Mouse (Mus musculus) kidney, embryonic 16.5 days (tissue): ENCODE data around the gene Ifnar1. TPM values are rescaled to one million over a fixed set of nuclear protein-coding genes. Genes with fewer than 3 reads are reported as not detected.

ENCODE experiments used
- ATAC-seq: fragments of 200-750 bp; cut with Nextera tagmentation; 2 replicates; pipeline ENCODE4 v1.8.0; 2017; ENCODE audit warnings: moderate TSS enrichment; ENCODE audit not compliant: low FRiP score, low TSS enrichment
- H3K27ac ChIP-seq: fragments of 300-500 bp; sonication (generic); 2 replicates; pipeline ENCODE4 v1.5.1; 2014; ENCODE audit warnings: low read length
- H3K27me3 ChIP-seq: fragments of 300-500 bp; sonication (generic); 2 replicates; pipeline ENCODE4 v1.6.1; 2014; ENCODE audit warnings: low read length, control low read depth, mixed read lengths; ENCODE audit not compliant: insufficient read depth
- H3K36me3 ChIP-seq: fragments of 300-500 bp; sonication (generic); 2 replicates; pipeline ENCODE4 v1.6.1; 2014; ENCODE audit warnings: low read length, control low read depth, mixed read lengths; ENCODE audit not compliant: insufficient read depth
- H3K4me1 ChIP-seq: fragments of 300-500 bp; sonication (generic); 2 replicates; pipeline ENCODE4 v1.6.1; 2014; ENCODE audit warnings: low read length, control low read depth, mixed read lengths; ENCODE audit not compliant: insufficient read depth
- H3K4me2 ChIP-seq: fragments of 300-500 bp; sonication (generic); replicated peaks from 2 replicates; pipeline ENCODE4 v1.6.1; 2014; ENCODE audit warnings: low read depth, low read length
- H3K4me3 ChIP-seq: fragments of 300-500 bp; sonication (generic); 2 replicates; pipeline ENCODE4 v1.5.1; 2014; ENCODE audit warnings: mild to moderate bottlenecking, low read length
- H3K9ac ChIP-seq: fragments of 300-500 bp; sonication (generic); replicated peaks from 2 replicates; pipeline ENCODE4 v1.6.1; 2014; ENCODE audit warnings: low read length
- H3K9me3 ChIP-seq: fragments of 300-500 bp; sonication (generic); 2 replicates; pipeline ENCODE4 v1.6.1; 2016; ENCODE audit warnings: low read length, control low read depth
- WGBS: fragments of 180-500 bp; shearing (Covaris S2); extraction: QIAGEN DNeasy Blood & Tissue Kit; methylation state at CpG from one replicate; pipeline ENCODE4 v1.1.7; 2014; 5-methylcytosine and 5-hydroxymethylcytosine counted together
- polyA plus RNA-seq: library from polyadenylated mRNA; unstranded; fragments of >200 nt; fragmentation: Nextera tagmentation; extraction: Ambion mirVana; gene quantifications from 2 replicates; pipeline ENCODE4 v1.2.1, GENCODE M21; 2015

Gene Ifnar1
- polyA plus RNA-seq, 1 experiment from 2014 or later: 67.3 TPM

GRCm38 (mm10) chr16:91495501-91495900 lies 10.5 kb downstream of the Ifnar1 start:
- Histone ChIP-seq H3K4me1 (no peaks in the 10 kb centered on the region), H3K36me3 (peaks cover 70% of the 10 kb centered on the region), H3K9ac (no peak overlapping the region), H3K9me3 (no peaks in the 10 kb centered on the region), H3K4me3 (no peak overlapping the region), H3K27ac (no peak overlapping the region), H3K4me2 (no peak overlapping the region), H3K27me3 (no peaks in the 10 kb centered on the region)
- 94% methylated on average over 4 of the region's 4 CpGs for WGBS
- no peak for ATAC-seq

GRCm38 (mm10) chr16:91496206-91496605 lies 11.2 kb downstream of the Ifnar1 start:
- ATAC-seq: no peak
- Histone ChIP-seq H3K4me3 (no peak overlapping the region), H3K36me3 (peaks cover 72% of the 10 kb centered on the region), H3K9me3 (no peaks in the 10 kb centered on the region), H3K27ac (no peak overlapping the region), H3K4me1 (no peaks in the 10 kb centered on the region), H3K4me2 (no peak overlapping the region), H3K27me3 (no peaks in the 10 kb centered on the region), H3K9ac (no peak overlapping the region)
- WGBS: 95% methylated on average over 17 of the region's 17 CpGs

- H3K9me3 ChIP-seq: no peaks in the 10 kb centered on the region
- H3K9ac ChIP-seq: no peak overlapping the region
- H3K4me2 ChIP-seq: no peak overlapping the region
- no peaks in the 10 kb centered on the region for H3K4me1 ChIP-seq
- WGBS: 86% methylated on average over 3 of the region's 3 CpGs
- peaks cover 72% of the 10 kb centered on the region for H3K36me3 ChIP-seq
- H3K27ac ChIP-seq: no peak overlapping the region
- no peak for ATAC-seq
- H3K27me3 ChIP-seq: no peaks in the 10 kb centered on the region
- H3K4me3 ChIP-seq: no peak overlapping the region
Observed at GRCm38 (mm10) chr16:91496766-91497165, 11.7 kb downstream of the Ifnar1 start.

- Histone ChIP-seq H3K4me2 (no peak overlapping the region), H3K9ac (no peak overlapping the region), H3K27me3 (no peaks in the 10 kb centered on the region), H3K27ac (no peak overlapping the region), H3K36me3 (peaks cover 67% of the 10 kb centered on the region), H3K4me1 (no peaks in the 10 kb centered on the region), H3K4me3 (no peak overlapping the region), H3K9me3 (no peaks in the 10 kb centered on the region)
- ATAC-seq: no peak
- 82% methylated on average over 7 of the region's 7 CpGs for WGBS
Observed at GRCm38 (mm10) chr16:91498041-91498440, 13.0 kb downstream of the Ifnar1 start.

- no peak overlapping the region for H3K4me3 ChIP-seq
- ATAC-seq: no peak
- no peaks in the 10 kb centered on the region for H3K27me3 ChIP-seq
- whole genome bisulfite sequencing: 91% methylated on average over 7 of the region's 7 CpGs
- no peak overlapping the region for H3K4me2 ChIP-seq
- H3K9me3 ChIP-seq: no peaks in the 10 kb centered on the region
- H3K9ac ChIP-seq: no peak overlapping the region
- H3K27ac ChIP-seq: no peak overlapping the region
- H3K4me1 ChIP-seq: no peaks in the 10 kb centered on the region
- H3K36me3 ChIP-seq: peaks cover 60% of the 10 kb centered on the region
Observed at GRCm38 (mm10) chr16:91504701-91505100, 19.7 kb downstream of the Ifnar1 start.

GRCm38 (mm10) chr16:91505116-91505601 lies 20.1 kb downstream of the Ifnar1 start:
- no peaks in the 10 kb centered on the region for H3K9me3 ChIP-seq
- no peaks in the 10 kb centered on the region for H3K4me1 ChIP-seq
- H3K36me3 ChIP-seq: peaks cover 57% of the 10 kb centered on the region
- no peak overlapping the region for H3K27ac ChIP-seq
- H3K27me3 ChIP-seq: no peaks in the 10 kb centered on the region
- no peak overlapping the region for H3K4me3 ChIP-seq
- 92% methylated on average over 15 of the region's 15 CpGs for whole genome bisulfite sequencing
- ATAC-seq: no peak
- H3K4me2 ChIP-seq: no peak overlapping the region
- H3K9ac ChIP-seq: no peak overlapping the region

- Histone ChIP-seq H3K36me3 (peaks cover 48% of the 10 kb centered on the region), H3K9ac (no peak overlapping the region), H3K4me3 (no peak overlapping the region), H3K4me2 (no peak overlapping the region), H3K27ac (no peak overlapping the region), H3K4me1 (no peaks in the 10 kb centered on the region), H3K27me3 (no peaks in the 10 kb centered on the region), H3K9me3 (no peaks in the 10 kb centered on the region)
- ATAC-seq: no peak
- WGBS: 95% methylated on average over 12 of the region's 12 CpGs
Observed at GRCm38 (mm10) chr16:91506396-91506795, 21.4 kb downstream of the Ifnar1 start.

GRCm38 (mm10) chr16:91512161-91512787 lies 27.2 kb downstream of the Ifnar1 start:
- no peak overlapping the region for H3K4me2 ChIP-seq
- WGBS: 37% methylated on average over 7 of the region's 7 CpGs

GRCm38 (mm10) chr16:91513099-91513498 lies 28.1 kb downstream of the Ifnar1 start:
- 84% methylated on average over 6 of the region's 6 CpGs for WGBS
- Histone ChIP-seq H3K4me3 (no peak overlapping the region), H3K36me3 (no peaks in the 10 kb centered on the region), H3K9me3 (no peaks in the 10 kb centered on the region), H3K4me1 (no peaks in the 10 kb centered on the region), H3K9ac (no peak overlapping the region), H3K4me2 (no peak overlapping the region), H3K27ac (no peak overlapping the region), H3K27me3 (no peaks in the 10 kb centered on the region)
- ATAC-seq: no peak

More at GRCm38 (mm10) chr16:91512161-91512787, 27.2 kb downstream of the Ifnar1 start:
- no peak overlapping the region for H3K4me3 ChIP-seq
- 0 out of 2 replicates have a peak, but pooled peaks cover 2% of the 10 kb centered on the region for H3K36me3 ChIP-seq
- no peak overlapping the region for H3K27ac ChIP-seq
- no peaks in the 10 kb centered on the region for H3K27me3 ChIP-seq
- peak; percentile 75; the same call in 1 of the 2 replicates for ATAC-seq
- H3K4me1 ChIP-seq: no peaks in the 10 kb centered on the region
- no peaks in the 10 kb centered on the region for H3K9me3 ChIP-seq
- H3K9ac ChIP-seq: no peak overlapping the region

- H3K9me3 ChIP-seq: no peaks in the 10 kb centered on the region
- ATAC-seq: no peak
- H3K4me3 ChIP-seq: no peak overlapping the region
- no peaks in the 10 kb centered on the region for H3K27me3 ChIP-seq
- H3K36me3 ChIP-seq: no peaks in the 10 kb centered on the region
- H3K27ac ChIP-seq: no peak overlapping the region
- H3K4me1 ChIP-seq: no peaks in the 10 kb centered on the region
- H3K9ac ChIP-seq: no peak overlapping the region
- no peak overlapping the region for H3K4me2 ChIP-seq
- 66% methylated on average over 7 of the region's 7 CpGs for WGBS
Observed at GRCm38 (mm10) chr16:91517020-91517419, 32.0 kb downstream of the Ifnar1 start.
